Mouse (Mus musculus): ENCODE results near the gene Atp8b4. TPM values are rescaled to one million over a fixed set of nuclear protein-coding genes. Genes with fewer than 3 reads are reported as not detected.

Gene Atp8b4
- polyA plus RNA-seq, 2 experiments: 3.0 to 4.9 TPM

- Histone ChIP-seq H3K27ac (no peak overlapping the region), H3K4me3 (ENCODE audit: insufficient read depth in 1 of 2, low read depth in 2 of 2, low read length in 2 of 2) (no peak overlapping the region), H3K27me3 (ENCODE audit: control insufficient read depth, insufficient read depth, low read length) (no peaks in the 10 kb centered on the region), H3K4me1 (replicated peaks; ENCODE audit: control insufficient read depth in 2 of 2, insufficient read depth in 2 of 2, low read length in 1 of 2) (no peaks in the 10 kb centered on the region), H3K36me3 (replicated peaks; ENCODE audit: control insufficient read depth, insufficient read depth, low read depth) (no peaks in the 10 kb centered on the region), H3K9me3 (ENCODE audit: control insufficient read depth, low read length) (no peaks in the 10 kb centered on the region), H3K4me2 (ENCODE audit: low read depth) (no peak overlapping the region), H3K9ac (replicated peaks) (no peak overlapping the region)
- ATAC-seq (ENCODE audit: insufficient read depth): no peak
- TF ChIP-seq CTCF (IDR thresholded peaks at IDR 0.05; ENCODE audit: low read depth) (no peak), EP300 (IDR thresholded peaks at IDR 0.05; ENCODE audit: low read depth) (no peak)
- DNase-seq (ENCODE audit: low read depth in 3 of 3, low spot score in 3 of 3): no peak
- 9% methylated on average over 4 of the region's 4 CpGs for WGBS (ENCODE audit: insufficient replicate concordance)
Observed at GRCm38 (mm10) chr2:126369815-126370214, 130.7 kb downstream of the Atp8b4 start.

DNA sequence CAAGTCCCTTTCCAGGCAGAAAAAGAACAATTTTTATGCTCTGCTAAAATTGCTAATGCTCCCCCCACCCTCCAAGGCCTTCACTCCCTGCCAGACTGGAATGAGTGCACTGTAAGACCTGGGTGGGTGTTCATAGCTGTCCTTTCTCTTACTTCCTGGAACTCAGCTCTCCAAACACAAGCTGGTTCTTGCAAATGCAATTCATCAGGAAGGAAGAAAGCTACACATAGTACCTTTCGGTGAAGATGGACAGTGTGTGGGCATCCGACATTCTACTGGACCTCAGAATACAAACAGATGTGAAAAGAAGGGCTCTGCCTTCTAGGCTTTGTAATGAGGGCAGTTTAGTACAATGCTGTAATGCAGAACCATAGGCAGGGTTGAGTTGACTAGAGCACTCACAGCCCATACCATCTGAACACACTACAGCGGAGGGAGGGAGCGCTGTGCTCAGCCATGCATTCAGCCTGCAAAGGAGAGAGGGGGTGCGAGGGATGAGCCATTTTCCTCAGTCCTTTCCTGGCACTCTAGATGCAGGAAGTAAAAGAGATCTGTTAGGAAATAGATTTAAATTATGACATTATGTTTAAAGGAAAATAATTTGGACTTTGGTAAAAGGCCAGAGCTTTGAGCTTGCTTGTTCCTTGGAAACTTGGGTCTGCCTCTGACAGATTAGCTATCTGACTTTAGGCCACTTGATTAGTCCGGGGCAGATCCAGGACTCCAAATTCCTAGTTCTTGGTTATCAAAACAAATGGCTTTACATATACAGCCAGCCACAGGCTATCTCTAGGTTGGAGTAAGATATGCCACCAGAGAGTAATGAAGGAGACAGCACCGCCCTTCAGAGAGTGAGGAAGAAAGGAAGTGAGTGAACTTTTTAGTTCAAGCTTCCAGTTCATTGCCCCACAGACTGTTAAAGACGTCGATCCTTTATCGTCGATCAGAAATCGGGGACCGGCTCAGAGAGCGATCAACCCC lies 136.4 kb downstream of the Atp8b4 start:
- no peak for TF ChIP-seq EP300 (IDR thresholded peaks at IDR 0.05; ENCODE audit: low read depth)
- Histone ChIP-seq H3K9ac (replicated peaks) (no peak overlapping the region; the same call in 1 of the 2 replicates), H3K36me3 (replicated peaks; ENCODE audit: control insufficient read depth, insufficient read depth, low read depth) (no peaks in the 10 kb centered on the region), H3K4me3 (ENCODE audit: insufficient read depth in 1 of 2, low read depth in 2 of 2, low read length in 2 of 2) (no peak overlapping the region), H3K4me2 (ENCODE audit: low read depth) (no peak overlapping the region), H3K27me3 (ENCODE audit: control insufficient read depth, insufficient read depth, low read length) (no peaks in the 10 kb centered on the region), H3K27ac (no peak overlapping the region), H3K9me3 (ENCODE audit: control insufficient read depth, low read length) (no peaks in the 10 kb centered on the region), H3K4me1 (replicated peaks; ENCODE audit: control insufficient read depth in 2 of 2, insufficient read depth in 2 of 2, low read length in 1 of 2) (peaks cover 3 to 17% of the 10 kb centered on the region in 2 experiments; a peak in 2 of 4 replicates)
- WGBS (ENCODE audit: insufficient replicate concordance): 61% methylated on average over 14 of the region's 14 CpGs
- no peak for DNase-seq (ENCODE audit: low read depth in 3 of 3, low spot score in 3 of 3)
- ATAC-seq (ENCODE audit: insufficient read depth): peak; percentile 65; the same call in 1 of the 2 replicates

- no peak overlapping the region for H3K4me3 ChIP-seq (ENCODE audit: insufficient read depth in 1 of 2, low read depth in 2 of 2, low read length in 2 of 2)
- no peak overlapping the region; the same call in 1 of the 2 replicates for H3K9ac ChIP-seq (replicated peaks)
- ATAC-seq (ENCODE audit: insufficient read depth) (peak; percentile 54; the same call in 1 of the 2 replicates), DNase-seq (ENCODE audit: low read depth in 3 of 3, low spot score in 3 of 3) (peak; percentile 49 to 52 (median 51))
- H3K4me1 ChIP-seq (replicated peaks; ENCODE audit: control insufficient read depth in 2 of 2, insufficient read depth in 2 of 2, low read length in 1 of 2): peaks cover 3 to 17% of the 10 kb centered on the region in 2 experiments; a peak in 2 of 4 replicates
- no peaks in the 10 kb centered on the region for H3K9me3 ChIP-seq (ENCODE audit: control insufficient read depth, low read length)
- H3K27ac ChIP-seq: no peak overlapping the region
- WGBS (ENCODE audit: insufficient replicate concordance): 17% methylated on average over 7 of the region's 7 CpGs
- H3K36me3 ChIP-seq (replicated peaks; ENCODE audit: control insufficient read depth, insufficient read depth, low read depth): no peaks in the 10 kb centered on the region
- TF ChIP-seq EP300 (IDR thresholded peaks at IDR 0.05; ENCODE audit: low read depth) (0 out of 2 replicates have a peak, but pooled peaks have one; percentile 20), CTCF (IDR thresholded peaks at IDR 0.05; ENCODE audit: low read depth) (peak; percentile 95)
- H3K4me2 ChIP-seq (ENCODE audit: low read depth): no peak overlapping the region
- no peaks in the 10 kb centered on the region for H3K27me3 ChIP-seq (ENCODE audit: control insufficient read depth, insufficient read depth, low read length)
Observed at GRCm38 (mm10) chr2:126363050-126363744, 137.3 kb downstream of the Atp8b4 start.

DNA sequence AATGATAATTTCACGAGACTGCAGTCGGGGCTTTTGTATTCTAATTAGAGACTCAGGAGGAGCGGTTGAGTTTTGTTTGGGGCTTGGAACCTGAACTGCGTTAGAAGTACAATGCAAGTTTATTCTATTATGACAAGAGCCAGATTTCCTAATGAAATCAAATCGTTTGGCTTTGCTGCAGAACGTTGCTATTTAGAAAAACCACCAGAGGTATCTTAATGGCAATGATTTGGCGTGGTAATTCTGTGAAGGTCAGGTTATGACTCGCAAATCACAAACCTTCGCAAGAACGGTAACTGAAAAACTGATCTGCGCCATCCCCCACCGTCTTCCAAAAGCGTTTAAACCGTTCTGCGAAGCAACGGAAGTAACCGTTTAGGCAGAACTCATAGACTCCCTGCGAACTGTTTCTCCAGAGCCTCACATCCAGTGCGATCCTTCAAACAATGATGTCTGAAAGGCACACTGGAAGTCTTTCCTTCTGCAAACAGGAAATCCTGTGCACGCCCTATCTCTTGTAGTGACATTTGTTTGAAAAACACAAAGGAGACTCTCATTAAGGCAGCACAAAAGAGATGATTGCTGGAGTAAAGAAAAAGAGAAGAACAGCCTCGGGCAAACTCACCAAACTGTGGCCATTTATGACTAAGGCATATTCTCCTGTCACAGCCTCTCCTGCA lies 139.2 kb downstream of the Atp8b4 start:
- no peaks in the 10 kb centered on the region for H3K27me3 ChIP-seq (ENCODE audit: control insufficient read depth, insufficient read depth, low read length)
- H3K4me1 ChIP-seq (replicated peaks; ENCODE audit: control insufficient read depth in 2 of 2, insufficient read depth in 2 of 2, low read length in 1 of 2): peaks cover 3 to 19% of the 10 kb centered on the region in 2 experiments; a peak in 2 of 4 replicates
- no peak for TF ChIP-seq CTCF (IDR thresholded peaks at IDR 0.05; ENCODE audit: low read depth)
- TF ChIP-seq EP300 (IDR thresholded peaks at IDR 0.05; ENCODE audit: low read depth): no peak
- no peaks in the 10 kb centered on the region for H3K36me3 ChIP-seq (replicated peaks; ENCODE audit: control insufficient read depth, insufficient read depth, low read depth)
- H3K4me2 ChIP-seq (ENCODE audit: low read depth): no peak overlapping the region
- H3K27ac ChIP-seq: no peak overlapping the region
- ATAC-seq (ENCODE audit: insufficient read depth): no peak
- whole genome bisulfite sequencing (ENCODE audit: insufficient replicate concordance): 40% methylated on average over 21 of the region's 21 CpGs
- H3K9ac ChIP-seq (replicated peaks): no peak overlapping the region
- no peaks in the 10 kb centered on the region for H3K9me3 ChIP-seq (ENCODE audit: control insufficient read depth, low read length)
- H3K4me3 ChIP-seq (ENCODE audit: insufficient read depth in 1 of 2, low read depth in 2 of 2, low read length in 2 of 2): no peak overlapping the region
- DNase-seq (ENCODE audit: low read depth in 3 of 3, low spot score in 3 of 3): no peak
